12 mouse cellular contexts compared by ENCODE assay signal in genomic region chr16:57268058-57268841, GRCm38 (mm10). TPM values are rescaled to one million over a fixed set of nuclear protein-coding genes. Genes with fewer than 3 reads are reported as not detected.
DNase-seq lines count a peak whose midpoint lies in the region; ATAC-seq and TF ChIP-seq lines count a peak whose summit lies in the region.
"Had no signal": no experiment of that assay in that cellular context is flagged by ENCODE, and none has a peak within 500 bp of the region (broad histone marks: within the 10 kb centered on the region; RNA-seq: fewer than 3 reads in every experiment).

No protein-coding gene starts in this region.

- peak; percentile 61; the same call in 1 of the 2 replicates for ATAC-seq in forebrain, embryonic 13.5 days
- 0 out of 2 replicates have a peak, but pooled peaks have one; percentile 25 for ATAC-seq in midbrain, postnatal 0 days (ENCODE audit: low FRiP score)
- no peak for ATAC-seq in midbrain, embryonic 11.5 days (ENCODE audit: low FRiP score)
- no peak for ATAC-seq in liver, embryonic 11.5 days (replicated peaks; ENCODE audit: low FRiP score)

- H3K4me1 ChIP-seq in forebrain, embryonic 13.5 days: no peaks in the 10 kb centered on the region
- H3K4me1 ChIP-seq in forebrain, embryonic 10.5 days: peaks cover 3% of the 10 kb centered on the region; the same call in 1 of the 2 replicates
- H3K4me1 ChIP-seq in midbrain, postnatal 0 days (ENCODE audit: insufficient read depth, low read length): no peaks in the 10 kb centered on the region
- no peaks in the 10 kb centered on the region for H3K4me1 ChIP-seq in midbrain, embryonic 11.5 days (ENCODE audit: control insufficient read depth, insufficient read depth, low read length)
- H3K4me1 ChIP-seq in liver, embryonic 11.5 days (replicated peaks; ENCODE audit: control insufficient read depth, insufficient read depth, low read length): no peaks in the 10 kb centered on the region
- no peaks in the 10 kb centered on the region for H3K4me1 ChIP-seq in thymus, adult 2 months (replicated peaks; ENCODE audit: control insufficient read depth, insufficient read depth, low read length)
- H3K4me1 ChIP-seq: midbrain, embryonic 12.5 days had no signal

- no peak overlapping the region for H3K4me3 ChIP-seq in forebrain, embryonic 13.5 days
- H3K4me3 ChIP-seq in forebrain, embryonic 10.5 days: no peak overlapping the region
- H3K4me3 ChIP-seq in midbrain, postnatal 0 days (ENCODE audit: low read depth, low read length): no peak overlapping the region
- H3K4me3 ChIP-seq in midbrain, embryonic 11.5 days (ENCODE audit: low read depth, low read length): no peak overlapping the region
- no peak overlapping the region for H3K4me3 ChIP-seq in liver, embryonic 11.5 days (ENCODE audit: low read depth, low read length)
- H3K4me3 ChIP-seq in thymus, adult 2 months (ENCODE audit: control insufficient read depth, insufficient read depth, low read length): no peak overlapping the region
- H3K4me3 ChIP-seq: embryonic facial prominence, embryonic 12.5 days; midbrain, embryonic 12.5 days had no signal

- no peak overlapping the region for H3K27ac ChIP-seq in forebrain, embryonic 13.5 days
- H3K27ac ChIP-seq in forebrain, embryonic 10.5 days: no peak overlapping the region
- H3K27ac ChIP-seq in midbrain, postnatal 0 days (ENCODE audit: low read depth, low read length): no peak overlapping the region
- H3K27ac ChIP-seq in midbrain, embryonic 11.5 days (ENCODE audit: low read depth, low read length): no peak overlapping the region
- H3K27ac ChIP-seq in liver, embryonic 11.5 days (ENCODE audit: low read depth, low read length): no peak overlapping the region
- H3K27ac ChIP-seq in thymus, adult 2 months (ENCODE audit: control insufficient read depth, insufficient read depth, low read length): no peak overlapping the region
- H3K27ac ChIP-seq: embryonic facial prominence, embryonic 12.5 days; midbrain, embryonic 12.5 days had no signal

- no peak overlapping the region for H3K4me2 ChIP-seq in forebrain, embryonic 13.5 days
- no peak overlapping the region for H3K4me2 ChIP-seq in midbrain, postnatal 0 days (ENCODE audit: low read depth, low read length, poor library complexity, severe bottlenecking)
- H3K4me2 ChIP-seq in midbrain, embryonic 11.5 days: no peak overlapping the region
- H3K4me2 ChIP-seq in liver, embryonic 11.5 days: no peak overlapping the region
- H3K4me2 ChIP-seq: embryonic facial prominence, embryonic 12.5 days; midbrain, embryonic 12.5 days had no signal

- no peaks in the 10 kb centered on the region for H3K27me3 ChIP-seq in forebrain, embryonic 13.5 days
- H3K27me3 ChIP-seq in forebrain, embryonic 10.5 days (ENCODE audit: poor library complexity, severe bottlenecking): no peaks in the 10 kb centered on the region
- H3K27me3 ChIP-seq in midbrain, postnatal 0 days (ENCODE audit: insufficient read depth, low read length): no peaks in the 10 kb centered on the region
- no peaks in the 10 kb centered on the region for H3K27me3 ChIP-seq in midbrain, embryonic 11.5 days (ENCODE audit: control insufficient read depth, insufficient read depth, low read length)
- H3K27me3 ChIP-seq in liver, embryonic 11.5 days (replicated peaks; ENCODE audit: control insufficient read depth, insufficient read depth, low read length): no peaks in the 10 kb centered on the region
- no peaks in the 10 kb centered on the region for H3K27me3 ChIP-seq in thymus, adult 2 months (ENCODE audit: control insufficient read depth, insufficient read depth, low read length)
- H3K27me3 ChIP-seq: embryonic facial prominence, embryonic 12.5 days; midbrain, embryonic 12.5 days had no signal

- TF ChIP-seq CTCF in midbrain, postnatal 0 days (IDR thresholded peaks at IDR 0.05): no peak
- TF ChIP-seq CTCF in thymus, adult 2 months (IDR thresholded peaks at IDR 0.05; ENCODE audit: borderline replicate concordance, control insufficient read depth, extremely low read depth, insufficient read depth, low read length, poor library complexity): no peak

- H3K9ac ChIP-seq in forebrain, embryonic 13.5 days: no peak overlapping the region
- H3K9ac ChIP-seq in midbrain, postnatal 0 days (replicated peaks; ENCODE audit: low read length, poor library complexity, severe bottlenecking): no peak overlapping the region
- H3K9ac ChIP-seq in midbrain, embryonic 11.5 days (ENCODE audit: low read length): no peak overlapping the region
- no peak overlapping the region for H3K9ac ChIP-seq in liver, embryonic 11.5 days (ENCODE audit: low read depth, low read length)
- H3K9ac ChIP-seq: embryonic facial prominence, embryonic 12.5 days; midbrain, embryonic 12.5 days had no signal

- no peaks in the 10 kb centered on the region for H3K36me3 ChIP-seq in forebrain, embryonic 13.5 days (ENCODE audit: poor library complexity, severe bottlenecking)
- H3K36me3 ChIP-seq in forebrain, embryonic 10.5 days (replicated peaks): no peaks in the 10 kb centered on the region
- H3K36me3 ChIP-seq in midbrain, postnatal 0 days (ENCODE audit: insufficient read depth, low read length): no peaks in the 10 kb centered on the region
- H3K36me3 ChIP-seq in midbrain, embryonic 11.5 days (ENCODE audit: control insufficient read depth, insufficient read depth, low read length): no peaks in the 10 kb centered on the region
- no peaks in the 10 kb centered on the region for H3K36me3 ChIP-seq in liver, embryonic 11.5 days (ENCODE audit: control insufficient read depth, insufficient read depth, low read length)
- no peaks in the 10 kb centered on the region for H3K36me3 ChIP-seq in thymus, adult 2 months (ENCODE audit: control insufficient read depth, insufficient read depth, low read length)
- H3K36me3 ChIP-seq: embryonic facial prominence, embryonic 12.5 days; midbrain, embryonic 12.5 days had no signal

- no peak for TF ChIP-seq POLR2A in thymus, adult 2 months (IDR thresholded peaks at IDR 0.05; ENCODE audit: control insufficient read depth, extremely low read depth, insufficient read depth, low read length, poor library complexity)

- no peak for DNase-seq in forebrain, embryonic 10.5 days (ENCODE audit: extremely low spot score, low spot score)
- DNase-seq in midbrain, postnatal 0 days (ENCODE audit: low spot score): peak; percentile 58
- no peak for DNase-seq in midbrain, embryonic 11.5 days (ENCODE audit: low spot score, missing footprints)
- peak; percentile 51 for DNase-seq in left cerebral cortex, adult 11 months (ENCODE audit: low spot score)
- DNase-seq in right cerebral cortex, postnatal 36 days (ENCODE audit: low spot score in 2 of 2): peak; percentile 59 to 76
- no peak for DNase-seq in liver, embryonic 11.5 days (ENCODE audit: low spot score)
- DNase-seq in thymus, adult 2 months: no peak
- DNase-seq: kidney, adult 2 months had no signal

- no peaks in the 10 kb centered on the region; the same call in 1 of the 2 replicates for H3K9me3 ChIP-seq in forebrain, embryonic 13.5 days (replicated peaks)
- peaks cover 9% of the 10 kb centered on the region; the same call in 1 of the 2 replicates for H3K9me3 ChIP-seq in forebrain, embryonic 10.5 days
- H3K9me3 ChIP-seq in midbrain, postnatal 0 days (ENCODE audit: low read length): no peaks in the 10 kb centered on the region
- H3K9me3 ChIP-seq in midbrain, embryonic 11.5 days (ENCODE audit: control insufficient read depth, low read length): no peaks in the 10 kb centered on the region
- no peaks in the 10 kb centered on the region for H3K9me3 ChIP-seq in liver, embryonic 11.5 days (ENCODE audit: control insufficient read depth, low read length)
- H3K9me3 ChIP-seq: midbrain, embryonic 12.5 days had no signal

- WGBS in forebrain, embryonic 13.5 days: 87% methylated on average over 14 of the region's 14 CpGs
- WGBS in forebrain, embryonic 10.5 days: 91% methylated on average over 14 of the region's 14 CpGs
- WGBS in midbrain, postnatal 0 days: 86% methylated on average over 14 of the region's 14 CpGs
- 86% methylated on average over 14 of the region's 14 CpGs for WGBS in midbrain, embryonic 11.5 days
- WGBS in liver, embryonic 11.5 days: 88% methylated on average over 14 of the region's 14 CpGs
- WGBS in thymus, adult 2 months: 94% methylated on average over 14 of the region's 14 CpGs

RNA-seq across cellular contexts. Expression of gene Tmem30c, which starts 24.4 kb away (rescaled TPM):
- polyA plus RNA-seq in forebrain, embryonic 13.5 days (2015; fragmentation: Nextera tagmentation; extraction: Ambion mirVana): 0.20 and 0.26 TPM in 2 replicates
- 0.22 TPM in 1 of 2 replicates, not detected in the other for polyA plus RNA-seq in forebrain, embryonic 10.5 days (2016; fragmentation: Nextera tagmentation; extraction: Ambion mirVana)
- 0.49 and 0.52 TPM in 2 replicates for total RNA-seq in midbrain, postnatal 0 days (2014; rRNA removed)
- 0.20 and 0.44 TPM in 2 replicates for polyA plus RNA-seq in midbrain, postnatal 0 days (2015; fragmentation: Nextera tagmentation; extraction: Ambion mirVana)
- polyA plus RNA-seq in midbrain, embryonic 11.5 days (2014; fragmentation: Nextera tagmentation; extraction: Ambion mirVana): 0.10 TPM in 1 of 2 replicates, not detected in the other
- 0.13 TPM in 1 of 2 replicates, not detected in the other for polyA plus RNA-seq in liver, embryonic 11.5 days (2014; fragmentation: Nextera tagmentation; extraction: Ambion mirVana)
- not detected in 2 replicates for polyA plus RNA-seq in thymus, adult 2 months (2012; rRNA removed)
- polyA plus RNA-seq: kidney, adult 2 months; liver, embryonic 16.5 days had no signal

RNA-seq across cellular contexts. Expression of gene Tbc1d23, which starts 36.9 kb away (rescaled TPM):
- polyA plus RNA-seq in forebrain, embryonic 13.5 days (2015; fragmentation: Nextera tagmentation; extraction: Ambion mirVana): 26.5 and 27.4 TPM in 2 replicates
- polyA plus RNA-seq in forebrain, embryonic 10.5 days (2016; fragmentation: Nextera tagmentation; extraction: Ambion mirVana): 18.2 and 18.8 TPM in 2 replicates
- 66.1 and 78.3 TPM in 2 replicates for total RNA-seq in midbrain, postnatal 0 days (2014; rRNA removed)
- 31.3 and 36.9 TPM in 2 replicates for polyA plus RNA-seq in midbrain, postnatal 0 days (2015; fragmentation: Nextera tagmentation; extraction: Ambion mirVana)
- polyA plus RNA-seq in midbrain, embryonic 11.5 days (2014; fragmentation: Nextera tagmentation; extraction: Ambion mirVana): 23.8 and 24.7 TPM in 2 replicates
- polyA plus RNA-seq in liver, embryonic 11.5 days (2014; fragmentation: Nextera tagmentation; extraction: Ambion mirVana): 13.4 and 14.2 TPM in 2 replicates
- polyA plus RNA-seq in thymus, adult 2 months (2012; rRNA removed): 15.7 and 17.5 TPM in 2 replicates

Comparison
In these comparisons a context has a peak if more than half of its experiments do, and no peak if none do; other contexts are left out.
1. ATAC-seq: peak in forebrain, embryonic 13.5 days (single experiment) and midbrain, postnatal 0 days (single experiment); none in midbrain, embryonic 11.5 days (single experiment) and liver, embryonic 11.5 days (single experiment).
2. DNase-seq: peak in midbrain, postnatal 0 days (single experiment), left cerebral cortex, adult 11 months (single experiment) and right cerebral cortex, postnatal 36 days (2 of 2); none in forebrain, embryonic 10.5 days (single experiment), midbrain, embryonic 11.5 days (single experiment), liver, embryonic 11.5 days (single experiment) and thymus, adult 2 months (single experiment).